Comparison of ENCODE assay signal across 9 mouse cellular contexts in the genomic region with DNA sequence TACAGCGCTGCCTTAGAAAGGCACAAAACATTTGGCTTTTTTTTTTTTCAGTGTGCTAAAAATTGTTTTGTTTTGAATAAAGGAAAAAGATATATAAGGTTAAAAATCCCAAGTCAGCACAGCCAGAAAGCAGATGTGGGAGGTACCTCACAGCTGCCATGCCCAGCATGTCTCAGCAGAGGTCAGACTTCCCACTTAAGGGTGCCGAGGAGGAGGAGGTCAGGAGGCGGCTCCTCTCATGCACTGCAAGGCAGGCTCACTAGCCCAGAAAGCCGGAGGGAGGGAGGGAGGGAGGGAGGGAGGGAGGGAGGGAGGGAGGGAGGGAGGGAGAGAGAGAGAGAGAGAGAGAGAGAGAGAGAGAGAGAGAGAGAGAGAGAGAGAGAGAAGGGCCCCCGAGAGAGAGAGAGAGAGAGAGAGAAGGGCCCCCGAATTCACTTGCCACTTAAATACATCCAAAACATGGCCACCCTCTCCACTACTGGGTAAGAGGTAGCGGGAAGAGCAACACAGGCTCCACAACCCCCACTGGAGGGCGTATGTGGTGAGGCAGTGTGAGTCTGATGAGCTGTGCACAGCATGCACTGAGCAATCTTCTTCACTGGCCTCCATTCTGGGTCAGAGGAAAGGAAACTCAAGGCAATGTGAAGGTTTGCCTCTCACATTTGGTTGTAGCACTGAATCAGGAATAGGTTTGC. TPM values are rescaled to one million over a fixed set of nuclear protein-coding genes. Genes with fewer than 3 reads are reported as not detected.
DNase-seq lines count a peak whose midpoint lies in the region; ATAC-seq and TF ChIP-seq lines count a peak whose summit lies in the region.
"Had no signal": no experiment of that assay in that cellular context is flagged by ENCODE, and none has a peak within 500 bp of the region (broad histone marks: within the 10 kb centered on the region; RNA-seq: fewer than 3 reads in every experiment).

No protein-coding gene starts in this region.

- H3K36me3 ChIP-seq in liver, postnatal 0 days (replicated peaks; ENCODE audit: insufficient read depth, low read length) = peaks cover 26% of the 10 kb centered on the region
- H3K36me3 ChIP-seq in liver, embryonic 12.5 days = peaks cover 52% of the 10 kb centered on the region
- H3K36me3 ChIP-seq in lung, embryonic 15.5 days = peaks cover 35% of the 10 kb centered on the region

- H3K27me3 ChIP-seq in liver, postnatal 0 days (ENCODE audit: insufficient read depth, low read length) = no peaks in the 10 kb centered on the region
- no peaks in the 10 kb centered on the region for H3K27me3 ChIP-seq in liver, embryonic 12.5 days (replicated peaks)
- no peaks in the 10 kb centered on the region for H3K27me3 ChIP-seq in lung, embryonic 15.5 days
- H3K27me3 ChIP-seq: hindbrain, embryonic 15.5 days had no signal

- peak; percentile 64 for DNase-seq in adrenal gland, postnatal 14 days
- DNase-seq in adrenal gland, adult 2 months = no peak
- DNase-seq in liver, postnatal 0 days = no peak
- peak; percentile 52 for DNase-seq in embryo, embryonic 11 days
- no peak for DNase-seq in adrenal gland, postnatal 4 days (ENCODE audit: low spot score in 2 of 2)
- DNase-seq in T-cell, adult 2 months (ENCODE audit: low spot score) = no peak

- peak; percentile 35 for TF ChIP-seq CTCF in liver, postnatal 0 days (IDR thresholded peaks at IDR 0.05; ENCODE audit: low read depth)

- no peaks in the 10 kb centered on the region for H3K4me1 ChIP-seq in liver, postnatal 0 days (ENCODE audit: insufficient read depth)
- peaks cover 3% of the 10 kb centered on the region; the same call in 1 of the 2 replicates for H3K4me1 ChIP-seq in liver, embryonic 12.5 days
- H3K4me1 ChIP-seq in lung, embryonic 15.5 days = no peaks in the 10 kb centered on the region
- H3K4me1 ChIP-seq: hindbrain, embryonic 15.5 days had no signal

- no peaks in the 10 kb centered on the region for H3K9me3 ChIP-seq in liver, postnatal 0 days (ENCODE audit: low read length)
- H3K9me3 ChIP-seq in liver, embryonic 12.5 days (replicated peaks) = no peaks in the 10 kb centered on the region
- H3K9me3 ChIP-seq in lung, embryonic 15.5 days = no peaks in the 10 kb centered on the region
- H3K9me3 ChIP-seq: hindbrain, embryonic 15.5 days had no signal

- no peak overlapping the region for H3K27ac ChIP-seq in liver, postnatal 0 days (ENCODE audit: low read depth)
- H3K27ac ChIP-seq in liver, embryonic 12.5 days = no peak overlapping the region
- H3K27ac ChIP-seq in lung, embryonic 15.5 days = 0 out of 2 replicates have a peak overlapping the region, but pooled peaks have one; percentile 6
- H3K27ac ChIP-seq: hindbrain, embryonic 15.5 days had no signal

- no peak overlapping the region for H3K4me3 ChIP-seq in liver, postnatal 0 days (ENCODE audit: low read depth, low read length)
- no peak overlapping the region for H3K4me3 ChIP-seq in liver, embryonic 12.5 days
- H3K4me3 ChIP-seq in lung, embryonic 15.5 days = no peak overlapping the region
- H3K4me3 ChIP-seq: hindbrain, embryonic 15.5 days had no signal

- no peak for TF ChIP-seq EP300 in liver, postnatal 0 days (IDR thresholded peaks at IDR 0.05; ENCODE audit: low read depth)

- no peak overlapping the region for H3K9ac ChIP-seq in liver, postnatal 0 days (replicated peaks)
- H3K9ac ChIP-seq in liver, embryonic 12.5 days = no peak overlapping the region
- no peak overlapping the region for H3K9ac ChIP-seq in lung, embryonic 15.5 days
- H3K9ac ChIP-seq: hindbrain, embryonic 15.5 days had no signal

- no peak overlapping the region for H3K4me2 ChIP-seq in liver, postnatal 0 days (ENCODE audit: low read depth, low read length)
- no peak overlapping the region for H3K4me2 ChIP-seq in liver, embryonic 12.5 days
- H3K4me2 ChIP-seq in lung, embryonic 15.5 days = no peak overlapping the region
- H3K4me2 ChIP-seq: hindbrain, embryonic 15.5 days had no signal

- WGBS in liver, postnatal 0 days (ENCODE audit: insufficient replicate concordance) = 61% methylated on average over 7 of the region's 8 CpGs
- 51% methylated on average over 7 of the region's 8 CpGs for WGBS in liver, embryonic 12.5 days (ENCODE audit: insufficient replicate concordance)
- 31% methylated on average over 7 of the region's 8 CpGs for WGBS in lung, embryonic 15.5 days

- no peak for ATAC-seq in liver, postnatal 0 days
- ATAC-seq in liver, embryonic 12.5 days = no peak
- no peak; the same call in 1 of the 2 replicates for ATAC-seq in lung, embryonic 15.5 days (ENCODE audit: borderline replicate concordance, extremely low read depth, low FRiP score, low TSS enrichment)

RNA-seq across cellular contexts. Expression of a gene that starts 9.9 kb away (rescaled TPM):
- total RNA-seq in adrenal gland, postnatal 14 days (2021) = 65.3 and 76.6 TPM in 2 replicates
- 10 to 100 TPM; 30.5 to 52.2 TPM for total RNA-seq in adrenal gland, adult 2 months (2021)
- polyA plus RNA-seq in adrenal gland, adult 2 months (2012; rRNA removed) = 24.9 and 39.4 TPM in 2 replicates
- 4.2 and 4.5 TPM in 2 replicates for polyA plus RNA-seq in liver, postnatal 0 days (2015; fragmentation: Nextera tagmentation; extraction: Ambion mirVana)
- polyA plus RNA-seq in liver, embryonic 12.5 days (2016; fragmentation: Nextera tagmentation; extraction: Ambion mirVana) = 6.1 and 6.3 TPM in 2 replicates
- 86.2 and 92.9 TPM in 2 replicates for polyA plus RNA-seq in lung, embryonic 15.5 days (2015; fragmentation: Nextera tagmentation; extraction: Ambion mirVana)
- 10 to 100 TPM; 92.8 to 97.0 TPM for total RNA-seq in adrenal gland, postnatal 4 days (2021)

RNA-seq across cellular contexts. Expression of a gene that starts 30.9 kb away (rescaled TPM):
- 27.5 and 31.8 TPM in 2 replicates for total RNA-seq in adrenal gland, postnatal 14 days (2021)
- 10 to 100 TPM; 28.7 to 30.4 TPM for total RNA-seq in adrenal gland, adult 2 months (2021)
- 72.9 and 76.9 TPM in 2 replicates for polyA plus RNA-seq in adrenal gland, adult 2 months (2012; rRNA removed)
- 17.9 and 18.8 TPM in 2 replicates for polyA plus RNA-seq in liver, postnatal 0 days (2015; fragmentation: Nextera tagmentation; extraction: Ambion mirVana)
- polyA plus RNA-seq in liver, embryonic 12.5 days (2016; fragmentation: Nextera tagmentation; extraction: Ambion mirVana) = 57.6 and 58.7 TPM in 2 replicates
- polyA plus RNA-seq in lung, embryonic 15.5 days (2015; fragmentation: Nextera tagmentation; extraction: Ambion mirVana) = 69.9 and 71.4 TPM in 2 replicates
- 10 to 100 TPM; 42.5 to 45.8 TPM for total RNA-seq in adrenal gland, postnatal 4 days (2021)

RNA-seq across cellular contexts. Expression of a gene that starts 30.9 kb away (rescaled TPM):
- total RNA-seq in adrenal gland, postnatal 14 days (2021) = 0.15 and 0.52 TPM in 2 replicates
- total RNA-seq in adrenal gland, adult 2 months (2021) = under 1 TPM; 0.12 to 0.76 TPM
- 1.1 TPM in 1 of 2 replicates, not detected in the other for polyA plus RNA-seq in adrenal gland, adult 2 months (2012; rRNA removed)
- polyA plus RNA-seq in liver, postnatal 0 days (2015; fragmentation: Nextera tagmentation; extraction: Ambion mirVana) = not detected in 2 replicates
- polyA plus RNA-seq in liver, embryonic 12.5 days (2016; fragmentation: Nextera tagmentation; extraction: Ambion mirVana) = not detected in 2 replicates
- 0.17 and 0.21 TPM in 2 replicates for polyA plus RNA-seq in lung, embryonic 15.5 days (2015; fragmentation: Nextera tagmentation; extraction: Ambion mirVana)
- under 1 TPM; 0.11 to 0.51 TPM for total RNA-seq in adrenal gland, postnatal 4 days (2021)
- polyA plus RNA-seq: hindbrain, embryonic 15.5 days had no signal

RNA-seq across cellular contexts. Expression of a gene that starts 37.1 kb away (rescaled TPM):
- total RNA-seq in adrenal gland, postnatal 14 days (2021) = 11.1 and 14.9 TPM in 2 replicates
- total RNA-seq in adrenal gland, adult 2 months (2021) = 10 to 100 TPM; 11.2 to 17.6 TPM
- 32.4 and 34.3 TPM in 2 replicates for polyA plus RNA-seq in adrenal gland, adult 2 months (2012; rRNA removed)
- polyA plus RNA-seq in liver, postnatal 0 days (2015; fragmentation: Nextera tagmentation; extraction: Ambion mirVana) = 1.0 and 1.3 TPM in 2 replicates
- 0.23 and 0.28 TPM in 2 replicates for polyA plus RNA-seq in liver, embryonic 12.5 days (2016; fragmentation: Nextera tagmentation; extraction: Ambion mirVana)
- polyA plus RNA-seq in lung, embryonic 15.5 days (2015; fragmentation: Nextera tagmentation; extraction: Ambion mirVana) = 6.3 and 6.5 TPM in 2 replicates
- 10 to 100 TPM in 1 of 2 experiments, 1 to 10 TPM in 1; 9.7 to 17.4 TPM for total RNA-seq in adrenal gland, postnatal 4 days (2021)

RNA-seq across cellular contexts. Expression of a gene that starts 42.6 kb away (rescaled TPM):
- total RNA-seq in adrenal gland, postnatal 14 days (2021) = not detected in 2 replicates
- under 1 TPM in 1 of 2 experiments, not detected in 1; 0.10 TPM for total RNA-seq in adrenal gland, adult 2 months (2021)
- 0.40 TPM in 1 of 2 replicates, not detected in the other for polyA plus RNA-seq in adrenal gland, adult 2 months (2012; rRNA removed)
- not detected in 2 replicates for polyA plus RNA-seq in liver, postnatal 0 days (2015; fragmentation: Nextera tagmentation; extraction: Ambion mirVana)
- polyA plus RNA-seq in liver, embryonic 12.5 days (2016; fragmentation: Nextera tagmentation; extraction: Ambion mirVana) = 0.11 TPM in 1 of 2 replicates, not detected in the other
- 0.14 and 0.28 TPM in 2 replicates for polyA plus RNA-seq in lung, embryonic 15.5 days (2015; fragmentation: Nextera tagmentation; extraction: Ambion mirVana)
- total RNA-seq in adrenal gland, postnatal 4 days (2021) = under 1 TPM in 1 of 2 experiments, not detected in 1; 0.17 TPM

Comparison
In these comparisons a context has a peak if more than half of its experiments do, and no peak if none do; other contexts are left out.
1. DNase-seq: peak in adrenal gland, postnatal 14 days (single experiment) and embryo, embryonic 11 days (single experiment); none in adrenal gland, adult 2 months (single experiment), liver, postnatal 0 days (single experiment), adrenal gland, postnatal 4 days (0 of 2) and T-cell, adult 2 months (single experiment).